Comparison of ENCODE assay signal across 17 mouse cellular contexts in the genomic region with DNA sequence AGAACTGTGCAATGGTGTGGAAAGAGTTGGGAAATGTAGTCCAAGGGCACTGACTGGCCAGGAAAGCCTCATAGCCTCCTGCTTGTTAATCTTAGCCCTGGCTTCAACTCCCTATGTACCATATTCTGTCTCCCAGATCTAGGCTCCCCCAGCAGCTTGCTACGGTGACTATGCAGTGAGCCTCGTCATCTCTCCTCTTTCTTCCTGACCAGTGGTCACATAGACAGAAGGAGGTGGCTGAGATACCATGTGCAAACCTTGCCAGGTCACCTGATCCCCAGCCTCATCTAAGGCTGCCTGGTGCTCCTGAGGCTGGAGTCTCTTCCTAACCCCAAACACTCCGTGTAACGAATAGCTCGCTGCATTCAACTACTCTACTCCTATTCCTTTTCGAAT. TPM values are rescaled to one million over a fixed set of nuclear protein-coding genes. Genes with fewer than 3 reads are reported as not detected.
DNase-seq lines count a peak whose midpoint lies in the region; ATAC-seq and TF ChIP-seq lines count a peak whose summit lies in the region.
"Had no signal": no experiment of that assay in that cellular context is flagged by ENCODE, and none has a peak within 500 bp of the region (broad histone marks: within the 10 kb centered on the region; RNA-seq: fewer than 3 reads in every experiment).

No protein-coding gene starts in this region.

- peak; percentile 52 for DNase-seq in embryo, embryonic 10.5 days (ENCODE audit: low spot score)
- no peak for DNase-seq in embryo, embryonic 11 days
- no peak for DNase-seq in midbrain, postnatal 0 days (ENCODE audit: low spot score)
- DNase-seq in natural killer cell, adult 2 months (ENCODE audit: low spot score in 2 of 2) = no peak
- no peak for DNase-seq in kidney, postnatal 4 days
- DNase-seq in frontal cortex, postnatal 10 days (ENCODE audit: low spot score in 2 of 2) = no peak
- DNase-seq: adrenal gland, postnatal 14 days; cerebellum, adult 9-10 months; heart, adult 2 months; right cerebral cortex, postnatal 14 days had no signal

- H3K4me2 ChIP-seq in embryonic facial prominence, embryonic 12.5 days (replicated peaks) = peak overlapping the region; percentile 50; the same call in 1 of the 2 replicates
- H3K4me2 ChIP-seq in forebrain, embryonic 16.5 days (ENCODE audit: low read length) = peak overlapping the region; percentile 72
- H3K4me2 ChIP-seq in midbrain, postnatal 0 days (ENCODE audit: low read depth, low read length, poor library complexity, severe bottlenecking) = no peak overlapping the region

- peaks cover 91% of the 10 kb centered on the region for H3K27me3 ChIP-seq in embryonic facial prominence, embryonic 12.5 days
- H3K27me3 ChIP-seq in forebrain, embryonic 16.5 days (replicated peaks; ENCODE audit: control insufficient read depth, insufficient read depth, low read length) = peaks cover 58% of the 10 kb centered on the region
- H3K27me3 ChIP-seq in midbrain, postnatal 0 days (ENCODE audit: insufficient read depth, low read length) = peaks cover 75% of the 10 kb centered on the region

- no peaks in the 10 kb centered on the region for H3K36me3 ChIP-seq in embryonic facial prominence, embryonic 12.5 days
- H3K36me3 ChIP-seq in forebrain, embryonic 16.5 days (ENCODE audit: control insufficient read depth, insufficient read depth) = no peaks in the 10 kb centered on the region
- H3K36me3 ChIP-seq in midbrain, postnatal 0 days (ENCODE audit: insufficient read depth, low read length) = no peaks in the 10 kb centered on the region

- 0 out of 2 replicates have a peak overlapping the region, but pooled peaks have one; percentile 57 for H3K27ac ChIP-seq in embryonic facial prominence, embryonic 12.5 days
- H3K27ac ChIP-seq in forebrain, embryonic 16.5 days (ENCODE audit: low read length) = 0 out of 2 replicates have a peak overlapping the region, but pooled peaks have one; percentile 34
- no peak overlapping the region for H3K27ac ChIP-seq in midbrain, postnatal 0 days (ENCODE audit: low read depth, low read length)
- H3K27ac ChIP-seq: heart, adult 2 months; kidney, postnatal 0 days; liver, embryonic 14.5 days had no signal

- TF ChIP-seq CTCF in midbrain, postnatal 0 days (IDR thresholded peaks at IDR 0.05) = no peak

- ATAC-seq in embryonic facial prominence, embryonic 12.5 days (ENCODE audit: insufficient number of reproducible peaks, insufficient read depth, low FRiP score, low TSS enrichment) = no peak
- ATAC-seq in forebrain, embryonic 16.5 days = no peak
- no peak for ATAC-seq in midbrain, postnatal 0 days (ENCODE audit: low FRiP score)

- no peak overlapping the region for H3K9ac ChIP-seq in embryonic facial prominence, embryonic 12.5 days
- H3K9ac ChIP-seq in forebrain, embryonic 16.5 days (replicated peaks; ENCODE audit: low read depth, low read length) = no peak overlapping the region
- H3K9ac ChIP-seq in midbrain, postnatal 0 days (replicated peaks; ENCODE audit: low read length, poor library complexity, severe bottlenecking) = no peak overlapping the region
- H3K9ac ChIP-seq: liver, embryonic 14.5 days had no signal

- no peaks in the 10 kb centered on the region for H3K9me3 ChIP-seq in embryonic facial prominence, embryonic 12.5 days
- no peaks in the 10 kb centered on the region for H3K9me3 ChIP-seq in forebrain, embryonic 16.5 days (ENCODE audit: control insufficient read depth, low read length)
- no peaks in the 10 kb centered on the region for H3K9me3 ChIP-seq in midbrain, postnatal 0 days (ENCODE audit: low read length)

- H3K4me1 ChIP-seq in embryonic facial prominence, embryonic 12.5 days = peaks cover 34% of the 10 kb centered on the region
- H3K4me1 ChIP-seq in forebrain, embryonic 16.5 days (replicated peaks; ENCODE audit: control insufficient read depth, insufficient read depth, low read length) = peaks cover 37% of the 10 kb centered on the region
- H3K4me1 ChIP-seq in midbrain, postnatal 0 days (ENCODE audit: insufficient read depth, low read length) = no peaks in the 10 kb centered on the region

- WGBS in embryonic facial prominence, embryonic 12.5 days = 4% methylated on average over 6 of the region's 6 CpGs
- WGBS in forebrain, embryonic 16.5 days = 4% methylated on average over 6 of the region's 6 CpGs
- 4% methylated on average over 6 of the region's 6 CpGs for WGBS in midbrain, postnatal 0 days

- H3K4me3 ChIP-seq in embryonic facial prominence, embryonic 12.5 days = no peak overlapping the region
- peak overlapping the region; percentile 7; the same call in 1 of the 2 replicates for H3K4me3 ChIP-seq in forebrain, embryonic 16.5 days (replicated peaks; ENCODE audit: low read length)
- 0 out of 2 replicates have a peak overlapping the region, but pooled peaks have one; percentile 1 for H3K4me3 ChIP-seq in midbrain, postnatal 0 days (ENCODE audit: low read depth, low read length)
- H3K4me3 ChIP-seq: heart, adult 2 months had no signal

RNA-seq across cellular contexts. Expression of a gene that starts 6.7 kb away (rescaled TPM):
- polyA plus RNA-seq in embryonic facial prominence, embryonic 12.5 days (2016; fragmentation: Nextera tagmentation; extraction: Ambion mirVana) = 8.9 and 9.8 TPM in 2 replicates
- 15.6 and 17.6 TPM in 2 replicates for polyA plus RNA-seq in forebrain, embryonic 16.5 days (2015; fragmentation: Nextera tagmentation; extraction: Ambion mirVana)
- 11.2 and 12.8 TPM in 2 replicates for total RNA-seq in midbrain, postnatal 0 days (2014; rRNA removed)
- polyA plus RNA-seq in midbrain, postnatal 0 days (2015; fragmentation: Nextera tagmentation; extraction: Ambion mirVana) = 23.3 and 28.0 TPM in 2 replicates
- total RNA-seq: adrenal gland, postnatal 14 days; heart, adult 2 months; monocyte, adult 5-6 weeks had no signal
- polyA plus RNA-seq: heart, postnatal 0 days; kidney, postnatal 0 days; limb, embryonic 11.5 days had no signal
